Mouse (Mus musculus): ENCODE results near the gene Rspry1. TPM values are rescaled to one million over a fixed set of nuclear protein-coding genes. Genes with fewer than 3 reads are reported as not detected.
A peak's percentile ranks its signal among the peaks of the same experiment; 100 is the strongest.

Rspry1 gene
- polyA plus RNA-seq (2015; fragmentation: Nextera tagmentation; extraction: Ambion mirVana), result 19.4 and 21.3 TPM in 2 replicates

- WGBS, result 0% methylated on average over 54 of the region's 55 CpGs
Measured at GRCm38 (mm10) chr8:94601607-94602385, at the start of gene Rspry1, which contains the start of gene Fam192a. Gene Rspry1 (plus strand): TSS chr8:94601937. Gene Fam192a (minus strand): TSS chr8:94601997.

GRCm38 (mm10) chr8:94552696-94553095 is 49.0 kb upstream of the Rspry1 start:
- DNase-seq (ENCODE audit: low spot score) (no peak), ATAC-seq (no peak)
- H3K4me2 ChIP-seq (replicated peaks; ENCODE audit: low read depth, low read length), result no peak overlapping the region
- WGBS, result 89% methylated on average over 2 of the region's 2 CpGs
- H3K4me3 ChIP-seq (ENCODE audit: low read depth, low read length), result no peak overlapping the region
- no peaks in the 10 kb centered on the region for H3K36me3 ChIP-seq (ENCODE audit: insufficient read depth, low read length)
- H3K9me3 ChIP-seq (ENCODE audit: low read length), result no peaks in the 10 kb centered on the region
- H3K9ac ChIP-seq (replicated peaks; ENCODE audit: low read depth), result no peak overlapping the region
- H3K4me1 ChIP-seq (ENCODE audit: insufficient read depth, low read depth, low read length), result no peaks in the 10 kb centered on the region
- no peak overlapping the region for H3K27ac ChIP-seq (ENCODE audit: low read length)
- no peak for TF ChIP-seq EP300 (IDR thresholded peaks at IDR 0.05)
- no peak for TF ChIP-seq CTCF (IDR thresholded peaks at IDR 0.05)
- no peaks in the 10 kb centered on the region for H3K27me3 ChIP-seq (replicated peaks; ENCODE audit: insufficient read depth, low read length)

More at GRCm38 (mm10) chr8:94601607-94602385, at the start of gene Rspry1, which contains the start of gene Fam192a:
- Histone ChIP-seq H3K4me2 (replicated peaks; ENCODE audit: low read depth, low read length) (peak within 1 kb of the TSS; percentile 91), H3K27ac (ENCODE audit: low read length) (peak within 1 kb of the TSS; percentile 98), H3K9me3 (ENCODE audit: low read length) (no peaks in the 10 kb centered on the region), H3K27me3 (replicated peaks; ENCODE audit: insufficient read depth, low read length) (no peaks in the 10 kb centered on the region), H3K4me1 (ENCODE audit: insufficient read depth, low read depth, low read length) (peaks cover 8% of the 10 kb centered on the region; the same call in 1 of the 2 replicates), H3K36me3 (ENCODE audit: insufficient read depth, low read length) (no peaks in the 10 kb centered on the region), H3K9ac (replicated peaks; ENCODE audit: low read depth) (peak within 1 kb of the TSS; percentile 91), H3K4me3 (ENCODE audit: low read depth, low read length) (peak within 1 kb of the TSS; percentile 99)
- peak; percentile 100 for DNase-seq (ENCODE audit: low spot score)
- ATAC-seq, result peak; percentile 99
- TF ChIP-seq EP300 (IDR thresholded peaks at IDR 0.05) (0 out of 2 replicates have a peak, but pooled peaks have one; percentile 14), CTCF (IDR thresholded peaks at IDR 0.05) (no peak)

- no peak for DNase-seq (ENCODE audit: low spot score)
- H3K4me2 ChIP-seq (replicated peaks; ENCODE audit: low read depth, low read length), result no peak overlapping the region
- H3K9me3 ChIP-seq (ENCODE audit: low read length), result no peaks in the 10 kb centered on the region
- no peak overlapping the region for H3K27ac ChIP-seq (ENCODE audit: low read length)
- no peak overlapping the region for H3K9ac ChIP-seq (replicated peaks; ENCODE audit: low read depth)
- H3K4me3 ChIP-seq (ENCODE audit: low read depth, low read length), result no peak overlapping the region
- WGBS, result 62% methylated on average over 3 of the region's 3 CpGs
- no peak for TF ChIP-seq EP300 (IDR thresholded peaks at IDR 0.05)
- TF ChIP-seq CTCF (IDR thresholded peaks at IDR 0.05), result no peak
- H3K27me3 ChIP-seq (replicated peaks; ENCODE audit: insufficient read depth, low read length), result no peaks in the 10 kb centered on the region
- H3K4me1 ChIP-seq (ENCODE audit: insufficient read depth, low read depth, low read length), result no peaks in the 10 kb centered on the region
- H3K36me3 ChIP-seq (ENCODE audit: insufficient read depth, low read length), result no peaks in the 10 kb centered on the region
- ATAC-seq, result no peak
Measured at GRCm38 (mm10) chr8:94557281-94557680, 44.5 kb upstream of the Rspry1 start.

GRCm38 (mm10) chr8:94561256-94561655 is 40.5 kb upstream of the Rspry1 start:
- no peak overlapping the region for H3K4me3 ChIP-seq (ENCODE audit: low read depth, low read length)
- 53% methylated on average over 5 of the region's 5 CpGs for WGBS
- no peaks in the 10 kb centered on the region for H3K4me1 ChIP-seq (ENCODE audit: insufficient read depth, low read depth, low read length)
- H3K9me3 ChIP-seq (ENCODE audit: low read length), result no peaks in the 10 kb centered on the region
- H3K4me2 ChIP-seq (replicated peaks; ENCODE audit: low read depth, low read length), result no peak overlapping the region
- no peak overlapping the region for H3K9ac ChIP-seq (replicated peaks; ENCODE audit: low read depth)
- peak; percentile 16 for ATAC-seq
- no peak overlapping the region for H3K27ac ChIP-seq (ENCODE audit: low read length)
- TF ChIP-seq CTCF (IDR thresholded peaks at IDR 0.05) (no peak), EP300 (IDR thresholded peaks at IDR 0.05) (no peak)
- no peak for DNase-seq (ENCODE audit: low spot score)
- no peaks in the 10 kb centered on the region for H3K36me3 ChIP-seq (ENCODE audit: insufficient read depth, low read length)
- H3K27me3 ChIP-seq (replicated peaks; ENCODE audit: insufficient read depth, low read length), result no peaks in the 10 kb centered on the region

GRCm38 (mm10) chr8:94564421-94564820 is 37.3 kb upstream of the Rspry1 start:
- Histone ChIP-seq H3K4me3 (ENCODE audit: low read depth, low read length) (no peak overlapping the region), H3K27ac (ENCODE audit: low read length) (no peak overlapping the region), H3K27me3 (replicated peaks; ENCODE audit: insufficient read depth, low read length) (no peaks in the 10 kb centered on the region), H3K9ac (replicated peaks; ENCODE audit: low read depth) (no peak overlapping the region), H3K4me1 (ENCODE audit: insufficient read depth, low read depth, low read length) (no peaks in the 10 kb centered on the region), H3K4me2 (replicated peaks; ENCODE audit: low read depth, low read length) (no peak overlapping the region), H3K9me3 (ENCODE audit: low read length) (no peaks in the 10 kb centered on the region), H3K36me3 (ENCODE audit: insufficient read depth, low read length) (no peaks in the 10 kb centered on the region)
- no peak for TF ChIP-seq EP300 (IDR thresholded peaks at IDR 0.05)
- TF ChIP-seq CTCF (IDR thresholded peaks at IDR 0.05), result no peak
- ATAC-seq (no peak), DNase-seq (ENCODE audit: low spot score) (no peak)

GRCm38 (mm10) chr8:94566033-94566432 is 35.7 kb upstream of the Rspry1 start:
- Histone ChIP-seq H3K9ac (replicated peaks; ENCODE audit: low read depth) (no peak overlapping the region), H3K4me2 (replicated peaks; ENCODE audit: low read depth, low read length) (no peak overlapping the region), H3K27ac (ENCODE audit: low read length) (no peak overlapping the region), H3K36me3 (ENCODE audit: insufficient read depth, low read length) (no peaks in the 10 kb centered on the region), H3K9me3 (ENCODE audit: low read length) (no peaks in the 10 kb centered on the region), H3K4me1 (ENCODE audit: insufficient read depth, low read depth, low read length) (no peaks in the 10 kb centered on the region), H3K27me3 (replicated peaks; ENCODE audit: insufficient read depth, low read length) (no peaks in the 10 kb centered on the region), H3K4me3 (ENCODE audit: low read depth, low read length) (no peak overlapping the region)
- TF ChIP-seq EP300 (IDR thresholded peaks at IDR 0.05) (no peak), CTCF (IDR thresholded peaks at IDR 0.05) (no peak)
- ATAC-seq (no peak), DNase-seq (ENCODE audit: low spot score) (no peak)
- 69% methylated on average over 6 of the region's 6 CpGs for WGBS
